Mouse (Mus musculus): ENCODE measurements around the gene Fam184a. TPM values are rescaled to one million over a fixed set of nuclear protein-coding genes. Genes with fewer than 3 reads are reported as not detected.

The Fam184a gene
- 11.1 and 11.9 TPM in 2 replicates for total RNA-seq (2017)

- ATAC-seq (replicated peaks; ENCODE audit: low read depth, poor library complexity, severe bottlenecking) = peak; percentile 72
Measured at GRCm38 (mm10) chr10:53750955-53751652, at the start of gene Fam184a. Fam184a (minus strand) TSS chr10:53751123.

GRCm38 (mm10) chr10:53796258-53796581, 45.3 kb upstream of the Fam184a start:
- ATAC-seq (replicated peaks; ENCODE audit: low read depth, poor library complexity, severe bottlenecking) = no peak

GRCm38 (mm10) chr10:53795567-53796257, 44.8 kb upstream of the Fam184a start:
- peak; percentile 87 for ATAC-seq (replicated peaks; ENCODE audit: low read depth, poor library complexity, severe bottlenecking)

GRCm38 (mm10) chr10:53791281-53791680, 40.4 kb upstream of the Fam184a start:
- ATAC-seq (replicated peaks; ENCODE audit: low read depth, poor library complexity, severe bottlenecking) = no peak

GRCm38 (mm10) chr10:53776591-53776990, 25.7 kb upstream of the Fam184a start:
- peak; percentile 72 for ATAC-seq (replicated peaks; ENCODE audit: low read depth, poor library complexity, severe bottlenecking)

GRCm38 (mm10) chr10:53772708-53773107, 21.8 kb upstream of the Fam184a start:
- no peak for ATAC-seq (replicated peaks; ENCODE audit: low read depth, poor library complexity, severe bottlenecking)

GRCm38 (mm10) chr10:53771480-53771879, 20.6 kb upstream of the Fam184a start:
- ATAC-seq (replicated peaks; ENCODE audit: low read depth, poor library complexity, severe bottlenecking) = peak; percentile 20; the same call in 1 of the 2 replicates

- peak; percentile 84 for ATAC-seq (replicated peaks; ENCODE audit: low read depth, poor library complexity, severe bottlenecking)
Measured at GRCm38 (mm10) chr10:53768745-53769144, 17.8 kb upstream of the Fam184a start.

- no peak for ATAC-seq (replicated peaks; ENCODE audit: low read depth, poor library complexity, severe bottlenecking)
Measured at GRCm38 (mm10) chr10:53765471-53765870, 14.5 kb upstream of the Fam184a start.

GRCm38 (mm10) chr10:53752723-53753122, 1.8 kb upstream of the Fam184a start:
- peak; percentile 36 for ATAC-seq (replicated peaks; ENCODE audit: low read depth, poor library complexity, severe bottlenecking)

- peak; percentile 46; the same call in 1 of the 2 replicates for ATAC-seq (replicated peaks; ENCODE audit: low read depth, poor library complexity, severe bottlenecking)
Measured at GRCm38 (mm10) chr10:53750275-53750954, 508 bp downstream of the Fam184a start.

- ATAC-seq (replicated peaks; ENCODE audit: low read depth, poor library complexity, severe bottlenecking) = no peak
Measured at GRCm38 (mm10) chr10:53746039-53746438, 4.9 kb downstream of the Fam184a start.

GRCm38 (mm10) chr10:53742961-53743360, 8.0 kb downstream of the Fam184a start:
- ATAC-seq (replicated peaks; ENCODE audit: low read depth, poor library complexity, severe bottlenecking) = no peak

- no peak for ATAC-seq (replicated peaks; ENCODE audit: low read depth, poor library complexity, severe bottlenecking)
Measured at GRCm38 (mm10) chr10:53740014-53740413, 10.9 kb downstream of the Fam184a start.

- no peak for ATAC-seq (replicated peaks; ENCODE audit: low read depth, poor library complexity, severe bottlenecking)
Measured at GRCm38 (mm10) chr10:53738842-53739241, 12.1 kb downstream of the Fam184a start.

GRCm38 (mm10) chr10:53735201-53735865, 15.6 kb downstream of the Fam184a start:
- ATAC-seq (replicated peaks; ENCODE audit: low read depth, poor library complexity, severe bottlenecking) = no peak

- ATAC-seq (replicated peaks; ENCODE audit: low read depth, poor library complexity, severe bottlenecking) = no peak
Measured at GRCm38 (mm10) chr10:53732324-53732723, 18.6 kb downstream of the Fam184a start.

- ATAC-seq (replicated peaks; ENCODE audit: low read depth, poor library complexity, severe bottlenecking) = no peak
Measured at GRCm38 (mm10) chr10:53728883-53729282, 22.0 kb downstream of the Fam184a start.

- no peak for ATAC-seq (replicated peaks; ENCODE audit: low read depth, poor library complexity, severe bottlenecking)
Measured at GRCm38 (mm10) chr10:53725301-53725700, 25.6 kb downstream of the Fam184a start.

- no peak for ATAC-seq (replicated peaks; ENCODE audit: low read depth, poor library complexity, severe bottlenecking)
Measured at GRCm38 (mm10) chr10:53704516-53704915, 46.4 kb downstream of the Fam184a start.

- no peak for ATAC-seq (replicated peaks; ENCODE audit: low read depth, poor library complexity, severe bottlenecking)
Measured at GRCm38 (mm10) chr10:53698531-53698930, 52.4 kb downstream of the Fam184a start.
